Mouse (Mus musculus) B cell, adult 67 days (primary cell): Measurements from ENCODE around the gene Naa11. TPM values are rescaled to one million over a fixed set of nuclear protein-coding genes. Genes with fewer than 3 reads are reported as not detected.

Experiments used
- total RNA-seq, 2 experiments: library from RNA; stranded (reverse); gene quantifications; 4 replicates each; pipeline ENCODE4 v1.2.4; 2023

The Naa11 gene
- not detected for total RNA-seq

DNA sequence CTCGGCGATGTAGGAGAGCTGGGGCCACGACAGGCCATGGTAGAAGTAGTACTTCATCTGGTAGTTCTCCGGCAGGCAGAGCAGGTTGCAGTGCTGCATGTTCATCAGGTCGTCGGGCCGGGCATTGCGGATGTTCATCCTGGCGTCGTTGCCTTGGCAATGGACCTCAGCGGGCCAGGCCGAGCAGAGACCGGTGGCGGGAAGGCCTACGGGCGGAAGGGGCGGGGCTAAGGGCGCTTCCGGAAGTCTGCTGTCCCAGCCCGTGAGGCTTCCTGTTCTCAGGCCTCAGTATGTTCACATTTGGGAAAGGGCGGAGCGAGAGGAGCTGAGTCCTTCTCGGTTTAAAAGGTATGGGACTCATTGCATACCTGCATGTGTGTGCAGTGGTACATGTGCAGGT is at the start of gene Naa11:
Gene Naa11 (minus strand): TSS at position 220 of the 400 bp plus-strand sequence.

Other genes with a start within 250 kb of the Naa11 start
- not detected for gene Gk2, start 64.6 kb upstream of the Naa11 start, total RNA-seq